Mouse (Mus musculus) neural tube, embryonic 14.5 days (tissue): ENCODE measurements at regions not wholly inside any gene's neighbourhood (a gene's known extent, or its start where the extent isn't known, plus 50 kb on each side); places are given as distances from the start of the nearest gene placed in this dataset.

Source experiments
- ATAC-seq: fragments of 200-750 bp; cut with Nextera tagmentation; 2 replicates; pipeline ENCODE4 v1.8.0; 2017; ENCODE audit warnings: low read depth, mild to moderate bottlenecking, moderate TSS enrichment, moderate library complexity
- H3K27ac ChIP-seq: fragments of 300-500 bp; sonication (generic); 2 replicates; pipeline ENCODE4 v1.5.1; 2014; ENCODE audit warnings: low read depth, mild to moderate bottlenecking, control low read depth, low read length, moderate library complexity, mixed read lengths
- H3K27me3 ChIP-seq: fragments of 300-500 bp; sonication (generic); 2 replicates; pipeline ENCODE4 v1.6.1; 2014; ENCODE audit warnings: low read length; ENCODE audit not compliant: control insufficient read depth, insufficient read depth
- H3K36me3 ChIP-seq: fragments of 300-500 bp; sonication (generic); 2 replicates; pipeline ENCODE4 v1.6.1; 2014; ENCODE audit warnings: low read length, mixed read lengths; ENCODE audit not compliant: control insufficient read depth, insufficient read depth
- H3K4me1 ChIP-seq: fragments of 300-500 bp; sonication (generic); 2 replicates; pipeline ENCODE4 v1.6.1; 2014; ENCODE audit warnings: low read length; ENCODE audit not compliant: control insufficient read depth, insufficient read depth
- H3K4me2 ChIP-seq: fragments of 300-500 bp; sonication (generic); 2 replicates; pipeline ENCODE4 v1.6.1; 2014; ENCODE audit warnings: mild to moderate bottlenecking, low read depth, low read length, control low read depth
- H3K4me3 ChIP-seq: fragments of 300-500 bp; sonication (generic); 2 replicates; pipeline ENCODE4 v1.5.1; 2014; ENCODE audit warnings: low read depth, low read length, control low read depth, mixed read lengths
- H3K9ac ChIP-seq: fragments of 300-500 bp; sonication (generic); replicated peaks from 2 replicates; pipeline ENCODE4 v1.6.1; 2014; ENCODE audit warnings: low read depth, mild to moderate bottlenecking, control low read depth, low read length, mixed read lengths
- H3K9me3 ChIP-seq: fragments of 300-500 bp; sonication (generic); 2 replicates; pipeline ENCODE4 v1.6.1; 2016; ENCODE audit warnings: low read length; ENCODE audit not compliant: control insufficient read depth
- WGBS: fragments of 180-500 bp; shearing (Covaris S2); extraction: QIAGEN DNeasy Blood & Tissue Kit; methylation state at CpG from one replicate; pipeline ENCODE4 v1.1.7; 2014; 5-methylcytosine and 5-hydroxymethylcytosine counted together

GRCm38 (mm10) chr6:39261951-39262350 lies 55.4 kb upstream of the Kdm7a start:
- H3K4me2 ChIP-seq = no peak overlapping the region
- no peaks in the 10 kb centered on the region for H3K9me3 ChIP-seq
- H3K27me3 ChIP-seq = no peaks in the 10 kb centered on the region
- H3K27ac ChIP-seq = no peak overlapping the region; the same call in 1 of the 2 replicates
- 46% methylated on average over 8 of the region's 8 CpGs for WGBS
- H3K4me3 ChIP-seq = no peak overlapping the region
- no peaks in the 10 kb centered on the region for H3K36me3 ChIP-seq
- H3K9ac ChIP-seq = no peak overlapping the region
- no peak for ATAC-seq
- peaks cover 4% of the 10 kb centered on the region; the same call in 1 of the 2 replicates for H3K4me1 ChIP-seq

DNA sequence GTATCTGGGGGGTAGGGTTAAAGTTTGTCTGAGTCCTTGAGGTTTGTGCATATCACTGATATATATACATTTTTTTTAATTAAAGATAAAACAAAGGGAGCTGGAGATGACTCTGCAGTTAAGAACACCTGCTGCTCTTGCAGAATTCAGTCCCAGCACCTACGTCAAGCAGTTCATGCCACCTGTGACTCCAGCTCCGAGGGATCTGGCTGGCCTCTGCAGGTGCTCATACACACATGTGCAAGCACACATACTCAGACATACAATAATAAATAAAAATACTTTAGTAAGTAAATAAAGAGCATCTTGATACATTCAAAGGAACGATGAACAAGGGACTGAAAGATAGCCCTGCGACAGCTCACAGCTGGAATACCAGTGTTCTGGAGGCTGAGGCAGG lies 53.9 kb upstream of the Kdm7a start:
- H3K36me3 ChIP-seq = no peaks in the 10 kb centered on the region
- no peaks in the 10 kb centered on the region for H3K9me3 ChIP-seq
- H3K9ac ChIP-seq = no peak overlapping the region
- WGBS = 90% methylated on average over 4 of the region's 4 CpGs
- H3K4me3 ChIP-seq = no peak overlapping the region
- H3K4me2 ChIP-seq = no peak overlapping the region
- H3K27ac ChIP-seq = no peak overlapping the region
- no peaks in the 10 kb centered on the region for H3K27me3 ChIP-seq
- no peak for ATAC-seq
- peaks cover 4% of the 10 kb centered on the region; the same call in 1 of the 2 replicates for H3K4me1 ChIP-seq

- no peak overlapping the region for H3K4me3 ChIP-seq
- WGBS = 100% methylated on average over 1 of the region's 1 CpGs
- no peak overlapping the region for H3K27ac ChIP-seq
- peaks cover 4% of the 10 kb centered on the region; the same call in 1 of the 2 replicates for H3K4me1 ChIP-seq
- H3K9me3 ChIP-seq = no peaks in the 10 kb centered on the region
- H3K4me2 ChIP-seq = no peak overlapping the region
- H3K27me3 ChIP-seq = no peaks in the 10 kb centered on the region
- H3K36me3 ChIP-seq = no peaks in the 10 kb centered on the region
- no peak for ATAC-seq
- no peak overlapping the region for H3K9ac ChIP-seq
Measured at GRCm38 (mm10) chr6:39259129-39259528, 52.5 kb upstream of the Kdm7a start.

DNA sequence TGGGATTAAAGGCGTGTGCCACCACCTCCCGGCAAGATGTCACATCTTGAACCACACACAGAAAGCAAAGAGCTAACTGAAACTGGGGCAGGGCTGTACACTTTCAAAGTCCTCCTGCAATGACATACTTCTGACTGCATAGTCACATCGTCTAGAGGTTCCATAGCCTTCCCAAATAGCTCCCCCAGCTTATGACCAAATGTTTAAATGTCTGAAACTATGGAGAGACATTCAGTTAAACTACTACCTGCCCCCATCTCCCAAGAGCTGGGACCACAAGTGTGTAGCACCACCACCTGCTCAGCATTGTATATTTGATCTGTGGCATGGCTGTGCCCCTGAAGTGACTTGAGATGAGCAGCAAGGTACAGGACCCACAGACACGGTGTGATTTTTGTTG lies 52.1 kb upstream of the Kdm7a start:
- WGBS = 85% methylated on average over 4 of the region's 4 CpGs
- Histone ChIP-seq H3K4me3 (no peak overlapping the region), H3K27me3 (no peaks in the 10 kb centered on the region), H3K36me3 (no peaks in the 10 kb centered on the region), H3K27ac (no peak overlapping the region), H3K9me3 (no peaks in the 10 kb centered on the region), H3K4me1 (peaks cover 4% of the 10 kb centered on the region; the same call in 1 of the 2 replicates), H3K4me2 (no peak overlapping the region), H3K9ac (no peak overlapping the region)
- ATAC-seq = no peak

DNA sequence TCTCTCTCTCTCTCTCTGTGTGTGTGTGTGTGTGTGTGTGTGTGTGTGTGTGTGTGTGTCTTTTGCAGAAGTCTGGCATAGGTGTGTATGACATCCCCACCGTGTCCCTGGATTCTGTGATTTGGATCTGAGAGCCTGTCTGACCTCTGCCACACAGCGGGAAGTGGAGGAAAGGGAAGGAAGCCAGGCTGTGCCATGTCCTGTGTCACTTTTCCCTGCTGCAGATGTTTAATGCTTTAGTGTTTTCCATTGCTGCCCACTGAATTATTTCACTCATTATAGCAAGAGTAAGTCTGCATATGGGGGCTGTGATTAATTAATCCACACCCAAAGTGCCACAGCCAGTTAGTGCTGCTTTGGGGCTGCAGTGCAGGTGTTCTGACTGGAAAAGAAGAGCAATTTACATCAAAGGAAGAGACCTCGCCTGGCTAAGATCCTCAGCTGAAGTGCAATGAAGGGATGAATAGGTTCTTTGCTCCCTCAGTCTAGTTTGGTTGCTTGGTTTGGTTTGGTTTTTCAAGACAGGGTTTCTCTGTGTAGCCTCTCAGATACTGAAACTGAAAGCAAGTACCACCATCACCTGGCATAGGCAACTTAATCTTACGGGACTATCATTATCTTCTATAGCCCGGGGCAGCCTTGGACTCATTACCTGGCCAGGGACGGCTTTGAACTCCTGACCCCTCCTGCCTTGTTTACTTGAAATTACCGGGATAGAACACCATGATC lies 51.2 kb upstream of the Kdm7a start:
- H3K4me1 ChIP-seq = peaks cover 4% of the 10 kb centered on the region; the same call in 1 of the 2 replicates
- peak overlapping the region; percentile 75; the same call in 1 of the 2 replicates for H3K27ac ChIP-seq
- H3K9ac ChIP-seq = peak overlapping the region; percentile 52; the same call in 1 of the 2 replicates
- 39% methylated on average over 7 of the region's 7 CpGs for WGBS
- ATAC-seq = no peak
- no peaks in the 10 kb centered on the region for H3K36me3 ChIP-seq
- H3K27me3 ChIP-seq = no peaks in the 10 kb centered on the region
- peak overlapping the region; percentile 84 for H3K4me2 ChIP-seq
- H3K9me3 ChIP-seq = no peaks in the 10 kb centered on the region
- H3K4me3 ChIP-seq = no peak overlapping the region

- H3K27ac ChIP-seq = peak overlapping the region; percentile 75
- ATAC-seq = peak; percentile 62
- H3K27me3 ChIP-seq = no peaks in the 10 kb centered on the region
- H3K9me3 ChIP-seq = no peaks in the 10 kb centered on the region
- no peaks in the 10 kb centered on the region for H3K36me3 ChIP-seq
- peak overlapping the region; percentile 41 for H3K4me3 ChIP-seq
- peak overlapping the region; percentile 84 for H3K4me2 ChIP-seq
- WGBS = 1% methylated on average over 18 of the region's 18 CpGs
- H3K9ac ChIP-seq = peak overlapping the region; percentile 52
- H3K4me1 ChIP-seq = peaks cover 4% of the 10 kb centered on the region; the same call in 1 of the 2 replicates
Measured at GRCm38 (mm10) chr6:39257111-39257571, 50.6 kb upstream of the Kdm7a start.

DNA sequence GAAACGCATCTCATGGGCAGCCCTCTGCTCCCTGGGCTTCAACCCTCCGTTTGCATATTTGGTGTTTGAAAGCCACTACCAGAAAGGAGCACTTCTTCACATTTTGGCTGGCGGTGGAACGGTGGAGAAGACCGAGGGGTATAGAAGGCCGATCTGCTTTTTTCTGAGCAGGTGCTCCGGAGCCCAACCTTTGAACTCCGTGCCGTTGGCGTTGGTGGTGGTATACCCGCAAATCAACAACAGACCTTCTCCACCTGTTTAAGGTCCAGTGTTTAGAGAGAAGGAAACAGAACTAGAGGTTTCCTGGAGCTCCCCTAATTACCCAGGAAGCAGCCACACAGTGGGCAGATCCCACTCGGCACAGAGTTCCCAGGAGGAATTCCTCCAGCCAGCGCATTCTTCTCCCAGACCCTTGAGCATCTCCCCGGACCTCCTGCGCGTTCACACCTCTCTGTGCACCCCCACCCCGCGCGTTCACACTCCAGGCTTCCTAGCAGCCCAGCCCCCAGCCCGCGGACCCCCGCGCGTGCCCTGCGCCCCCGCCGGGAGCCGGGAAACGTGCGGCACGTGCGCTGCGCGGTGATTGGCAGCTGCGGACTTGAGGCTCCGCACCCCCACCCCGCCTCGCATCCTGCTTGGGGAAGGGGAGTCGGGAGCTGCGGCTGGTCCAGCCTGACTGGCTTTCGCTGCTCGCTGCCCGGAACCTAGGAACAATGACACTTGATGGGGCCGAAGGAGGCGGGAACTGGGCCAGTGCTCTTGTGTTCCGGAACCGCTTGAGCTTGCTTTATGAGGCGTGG lies 49.9 kb upstream of the Kdm7a start:
- no peaks in the 10 kb centered on the region for H3K27me3 ChIP-seq
- 2% methylated on average over 47 of the region's 48 CpGs for WGBS

More for the DNA sequence above, 49.9 kb upstream of the Kdm7a start:
- peak overlapping the region; percentile 52 for H3K9ac ChIP-seq
- no peaks in the 10 kb centered on the region for H3K36me3 ChIP-seq
- H3K9me3 ChIP-seq = no peaks in the 10 kb centered on the region
- H3K27ac ChIP-seq = peak overlapping the region; percentile 75
- peak overlapping the region; percentile 84 for H3K4me2 ChIP-seq
- ATAC-seq = peak; percentile 91
- H3K4me3 ChIP-seq = peak overlapping the region; percentile 41
- H3K4me1 ChIP-seq = peaks cover 4% of the 10 kb centered on the region; the same call in 1 of the 2 replicates
